Mouse (Mus musculus) WW6 (cell line): ENCODE results near the gene Tubb5.

Experiments
- DNase-seq: peaks from one replicate; pipeline ENCODE4 v3.0.0-alpha.2; 2013; ENCODE audit warnings: low read depth, low spot score

The Tubb5 gene

GRCm38 (mm10) chr17:35795656-35796055 is 42.5 kb downstream of the Tubb5 start:
- no peak for DNase-seq

DNA sequence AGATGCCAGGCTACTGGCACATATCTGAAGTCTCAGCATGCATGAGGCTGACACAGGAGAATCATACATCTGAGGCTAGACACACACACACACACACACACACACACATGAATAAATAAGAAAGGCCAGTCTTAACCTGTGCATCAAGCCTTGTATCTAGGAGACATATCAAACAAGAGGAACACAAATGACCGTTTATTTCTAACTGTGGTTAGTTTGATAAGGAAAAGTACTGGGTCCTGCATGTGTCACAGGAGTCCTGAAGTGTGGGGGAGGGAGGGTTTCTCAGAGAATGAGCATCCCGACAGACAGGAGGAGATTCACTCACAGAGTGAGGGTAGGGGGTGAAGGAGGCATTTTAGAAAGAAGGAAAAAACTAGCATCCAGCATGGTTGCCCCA is 43.0 kb downstream of the Tubb5 start:
- no peak for DNase-seq

- DNase-seq = no peak
Observed at GRCm38 (mm10) chr17:35792837-35793236, 45.3 kb downstream of the Tubb5 start.

GRCm38 (mm10) chr17:35790933-35791332 is 47.2 kb downstream of the Tubb5 start:
- DNase-seq = no peak

DNA sequence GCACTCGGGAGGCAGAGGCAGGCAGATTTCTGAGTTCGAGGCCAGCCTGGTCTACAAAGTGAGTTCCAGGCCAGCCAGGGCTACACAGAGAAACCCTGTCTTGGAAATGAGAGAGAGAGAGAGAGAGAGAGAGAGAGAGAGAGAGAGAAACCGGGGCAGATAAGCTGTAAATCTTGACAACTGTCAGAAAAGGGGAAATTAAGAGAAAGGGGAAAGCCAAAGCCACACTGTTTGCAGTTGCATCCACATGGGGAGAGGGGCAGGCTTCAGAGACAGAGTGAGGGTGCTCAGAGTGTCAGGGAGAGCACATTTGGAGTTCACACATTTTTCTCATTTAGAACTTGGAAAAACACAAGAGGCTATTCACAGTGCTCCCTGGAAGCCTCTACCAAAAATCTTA is 50.1 kb downstream of the Tubb5 start:
- DNase-seq = no peak

DNA sequence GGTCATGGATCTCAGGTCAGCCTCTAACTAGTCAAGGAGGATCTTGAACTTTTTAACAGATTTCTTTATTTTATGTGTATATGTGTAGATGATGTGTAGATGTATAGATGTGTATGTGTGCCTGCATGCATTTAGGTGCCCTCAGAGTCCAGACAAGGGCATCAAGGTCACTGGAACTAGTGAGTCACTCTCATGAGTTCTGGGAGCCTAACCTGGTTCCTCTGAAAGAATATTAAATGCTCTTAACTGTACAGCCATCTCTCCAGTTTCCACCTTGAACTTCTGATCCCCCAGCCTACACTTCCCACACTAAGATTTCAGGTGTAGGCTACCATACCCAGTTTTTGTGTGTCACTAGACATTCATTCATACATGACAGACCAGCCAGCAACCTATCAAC is 50.6 kb downstream of the Tubb5 start:
- DNase-seq = no peak

DNA sequence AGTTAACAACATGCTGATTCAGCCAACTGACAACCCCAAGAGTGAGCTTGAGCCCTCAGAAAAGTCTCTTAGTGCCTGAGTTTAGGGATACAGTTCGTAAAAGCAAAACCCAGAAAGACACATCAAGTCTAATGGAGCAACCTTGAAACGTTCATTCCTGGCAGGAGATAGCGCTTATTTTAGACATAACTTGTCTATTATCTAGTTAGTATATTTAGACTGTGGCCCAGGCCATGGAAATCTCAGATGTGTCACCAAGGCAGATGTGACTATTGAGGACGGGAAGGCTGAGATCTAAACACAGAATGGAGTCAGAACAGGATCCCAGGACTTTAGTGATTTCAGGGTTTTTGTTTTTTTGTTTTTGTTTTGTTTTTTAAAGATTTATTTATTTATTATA is 53.0 kb downstream of the Tubb5 start:
- no peak for DNase-seq

DNA sequence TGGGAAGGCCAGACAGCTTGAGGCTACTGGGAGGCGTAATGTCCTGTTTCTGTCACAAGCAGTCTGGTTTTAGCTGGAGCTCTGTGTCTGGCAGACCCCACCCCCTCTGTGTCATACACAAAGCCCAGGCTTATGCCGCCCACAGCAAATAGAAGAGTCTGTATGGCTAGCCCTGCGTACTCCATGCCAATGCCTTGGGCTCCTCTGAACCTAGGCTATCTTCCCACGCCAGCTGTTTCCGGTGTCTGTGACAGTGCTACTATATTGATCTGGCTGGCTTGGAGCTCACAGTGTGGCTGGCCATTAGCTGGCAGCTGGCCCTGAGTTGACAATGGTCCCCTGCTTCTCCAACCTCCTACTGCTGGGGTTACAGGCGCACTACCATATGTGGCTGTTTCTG is 54.2 kb downstream of the Tubb5 start:
- no peak for DNase-seq
